Mouse (Mus musculus): Measurements from ENCODE around the gene Tktl1. TPM values are rescaled to one million over a fixed set of nuclear protein-coding genes. Genes with fewer than 3 reads are reported as not detected.
"Not testable (repeated sequence)": the region's sequence is repeated elsewhere in the genome, so short reads cannot be mapped to it uniquely, and the experiment has no call there.

Tktl1 gene
- total RNA-seq (2014; fragmentation: Nextera tagmentation) (not detected in 2 replicates), total RNA-seq (2017) (not detected in 2 replicates)

GRCm38 (mm10) chrX:74176959-74177358, at the start of gene Tktl1:
TSS of gene Tktl1 (plus strand) at chrX:74177259.
- ATAC-seq (replicated peaks; ENCODE audit: poor library complexity, severe bottlenecking) = no peak

GRCm38 (mm10) chrX:74135263-74135662, 41.8 kb upstream of the Tktl1 start, which contains the start of gene Mecp2:
TSS of gene Mecp2 (minus strand) at chrX:74135363.
- not testable (repeated sequence) for ATAC-seq (replicated peaks; ENCODE audit: poor library complexity, severe bottlenecking)

GRCm38 (mm10) chrX:74167738-74168137, 9.3 kb upstream of the Tktl1 start, which contains the start of gene Tex28:
TSS of gene Tex28 (minus strand) at chrX:74167838.
- ATAC-seq (replicated peaks; ENCODE audit: poor library complexity, severe bottlenecking) = no peak

- no peak for ATAC-seq (replicated peaks; ENCODE audit: poor library complexity, severe bottlenecking)
Measured at GRCm38 (mm10) chrX:74203556-74203955, 26.5 kb downstream of the Tktl1 start.

GRCm38 (mm10) chrX:74218496-74218895, 41.4 kb downstream of the Tktl1 start:
- ATAC-seq (replicated peaks; ENCODE audit: poor library complexity, severe bottlenecking) = no peak

GRCm38 (mm10) chrX:74219449-74219848, 42.4 kb downstream of the Tktl1 start:
- ATAC-seq (replicated peaks; ENCODE audit: poor library complexity, severe bottlenecking) = no peak

GRCm38 (mm10) chrX:74220099-74220498, 43.0 kb downstream of the Tktl1 start:
- ATAC-seq (replicated peaks; ENCODE audit: poor library complexity, severe bottlenecking) = not testable (repeated sequence)

GRCm38 (mm10) chrX:74230038-74230437, 53.0 kb downstream of the Tktl1 start:
- no peak for ATAC-seq (replicated peaks; ENCODE audit: poor library complexity, severe bottlenecking)

GRCm38 (mm10) chrX:74233196-74233595, 56.1 kb downstream of the Tktl1 start:
- no peak for ATAC-seq (replicated peaks; ENCODE audit: poor library complexity, severe bottlenecking)

GRCm38 (mm10) chrX:74240332-74240731, 63.3 kb downstream of the Tktl1 start:
- ATAC-seq (replicated peaks; ENCODE audit: poor library complexity, severe bottlenecking) = no peak

- ATAC-seq (replicated peaks; ENCODE audit: poor library complexity, severe bottlenecking) = peak; percentile 45
Measured at GRCm38 (mm10) chrX:74243396-74243795, 66.3 kb downstream of the Tktl1 start.

- peak; percentile 48 for ATAC-seq (replicated peaks; ENCODE audit: poor library complexity, severe bottlenecking)
Measured at GRCm38 (mm10) chrX:74243807-74244206, 66.7 kb downstream of the Tktl1 start.

- peak; percentile 11; the same call in 1 of the 2 replicates for ATAC-seq (replicated peaks; ENCODE audit: poor library complexity, severe bottlenecking)
Measured at GRCm38 (mm10) chrX:74244614-74245083, 67.6 kb downstream of the Tktl1 start.

- no peak for ATAC-seq (replicated peaks; ENCODE audit: poor library complexity, severe bottlenecking)
Measured at GRCm38 (mm10) chrX:74245107-74245506, 68.0 kb downstream of the Tktl1 start.

- ATAC-seq (replicated peaks; ENCODE audit: poor library complexity, severe bottlenecking) = peak; percentile 20
Measured at GRCm38 (mm10) chrX:74245687-74246086, 68.6 kb downstream of the Tktl1 start.

GRCm38 (mm10) chrX:74246213-74246681, 69.2 kb downstream of the Tktl1 start:
- ATAC-seq (replicated peaks; ENCODE audit: poor library complexity, severe bottlenecking) = peak; percentile 49

GRCm38 (mm10) chrX:74246693-74247092, 69.6 kb downstream of the Tktl1 start:
- peak; percentile 12 for ATAC-seq (replicated peaks; ENCODE audit: poor library complexity, severe bottlenecking)

GRCm38 (mm10) chrX:74248651-74249050, 71.6 kb downstream of the Tktl1 start:
- ATAC-seq (replicated peaks; ENCODE audit: poor library complexity, severe bottlenecking) = no peak

- ATAC-seq (replicated peaks; ENCODE audit: poor library complexity, severe bottlenecking) = no peak
Measured at GRCm38 (mm10) chrX:74249615-74250014, 72.6 kb downstream of the Tktl1 start, which contains the start of gene Flna. TSS of gene Flna (minus strand) at chrX:74249820.

- peak; percentile 91 for ATAC-seq (replicated peaks; ENCODE audit: poor library complexity, severe bottlenecking)
Measured at GRCm38 (mm10) chrX:74254153-74254887, 77.3 kb downstream of the Tktl1 start, which contains the start of gene Emd. TSS of gene Emd (plus strand) at chrX:74254687.

GRCm38 (mm10) chrX:74254888-74255565, 78.0 kb downstream of the Tktl1 start:
- ATAC-seq (replicated peaks; ENCODE audit: poor library complexity, severe bottlenecking) = no peak
